ENCODE assay signal across 13 mouse cellular contexts in the genomic region with DNA sequence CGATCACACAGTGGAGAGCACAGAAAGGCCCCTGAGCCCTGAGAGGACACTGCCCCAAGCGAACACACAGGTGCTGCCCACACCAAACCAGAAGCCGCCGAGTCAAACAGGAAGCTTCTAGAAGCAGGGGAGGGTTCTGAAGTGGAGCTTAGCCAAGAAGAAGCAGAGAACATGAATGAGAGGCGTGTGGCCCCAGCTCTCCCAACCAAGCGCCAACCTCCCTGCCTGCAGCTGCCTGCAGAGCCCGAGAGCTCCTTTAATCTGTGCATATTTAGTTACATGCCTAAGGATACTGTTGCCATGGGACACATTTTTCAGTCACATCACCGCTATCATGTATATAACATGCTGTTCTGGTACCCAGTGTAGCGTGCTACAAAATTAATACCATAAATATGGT. TPM values are rescaled to one million over a fixed set of nuclear protein-coding genes. Genes with fewer than 3 reads are reported as not detected.
DNase-seq lines count a peak whose midpoint lies in the region; ATAC-seq and TF ChIP-seq lines count a peak whose summit lies in the region.
"Had no signal": no experiment of that assay in that cellular context is flagged by ENCODE, and none has a peak within 500 bp of the region (broad histone marks: within the 10 kb centered on the region; RNA-seq: fewer than 3 reads in every experiment).

No protein-coding gene starts in this region.

- no peaks in the 10 kb centered on the region for H3K9me3 ChIP-seq in hindbrain, embryonic 14.5 days (ENCODE audit: control insufficient read depth, low read length)
- H3K9me3 ChIP-seq in hindbrain, embryonic 16.5 days (ENCODE audit: control insufficient read depth, low read length): no peaks in the 10 kb centered on the region
- H3K9me3 ChIP-seq in embryonic facial prominence, embryonic 12.5 days: no peaks in the 10 kb centered on the region
- H3K9me3 ChIP-seq in neural tube, embryonic 15.5 days (replicated peaks): no peaks in the 10 kb centered on the region
- H3K9me3 ChIP-seq: limb, embryonic 12.5 days; neural tube, embryonic 12.5 days had no signal

- DNase-seq in hindbrain, embryonic 14.5 days (ENCODE audit: low spot score): no peak
- DNase-seq in ovary, postnatal 36 days (ENCODE audit: low spot score): peak; percentile 10
- DNase-seq in ovary, adult 18-20 months (ENCODE audit: low spot score): no peak
- DNase-seq in layer of hippocampus, adult 2 months (ENCODE audit: low spot score in 2 of 2): no peak
- no peak for DNase-seq in thymus, postnatal 25 days
- DNase-seq: gastrocnemius, postnatal 10 days; kidney, adult 11 months had no signal

- H3K4me2 ChIP-seq in hindbrain, embryonic 14.5 days (replicated peaks): no peak overlapping the region
- no peak overlapping the region for H3K4me2 ChIP-seq in hindbrain, embryonic 16.5 days (ENCODE audit: low read length)
- no peak overlapping the region for H3K4me2 ChIP-seq in embryonic facial prominence, embryonic 12.5 days (replicated peaks)
- no peak overlapping the region for H3K4me2 ChIP-seq in neural tube, embryonic 15.5 days
- H3K4me2 ChIP-seq: limb, embryonic 12.5 days; neural tube, embryonic 12.5 days had no signal

- H3K27me3 ChIP-seq in hindbrain, embryonic 14.5 days (ENCODE audit: control insufficient read depth, insufficient read depth, low read length): no peaks in the 10 kb centered on the region
- H3K27me3 ChIP-seq in hindbrain, embryonic 16.5 days (replicated peaks; ENCODE audit: control insufficient read depth, insufficient read depth, low read length): no peaks in the 10 kb centered on the region
- no peaks in the 10 kb centered on the region for H3K27me3 ChIP-seq in embryonic facial prominence, embryonic 12.5 days
- H3K27me3 ChIP-seq in neural tube, embryonic 15.5 days (replicated peaks): no peaks in the 10 kb centered on the region
- H3K27me3 ChIP-seq: limb, embryonic 12.5 days; neural tube, embryonic 12.5 days had no signal

- peaks cover 18% of the 10 kb centered on the region for H3K4me1 ChIP-seq in hindbrain, embryonic 14.5 days (replicated peaks; ENCODE audit: control insufficient read depth, insufficient read depth, low read length)
- H3K4me1 ChIP-seq in hindbrain, embryonic 16.5 days (ENCODE audit: control insufficient read depth, insufficient read depth, low read depth, low read length): peaks cover 29% of the 10 kb centered on the region
- H3K4me1 ChIP-seq in embryonic facial prominence, embryonic 12.5 days: peaks cover 30% of the 10 kb centered on the region; the same call in 1 of the 2 replicates
- H3K4me1 ChIP-seq in neural tube, embryonic 15.5 days: peaks cover 60% of the 10 kb centered on the region

- TF ChIP-seq CTCF in layer of hippocampus, adult 2 months (conservative IDR thresholded peaks at IDR 0.05): no peak

- ATAC-seq in hindbrain, embryonic 14.5 days (ENCODE audit: low FRiP score): no peak
- ATAC-seq in hindbrain, embryonic 16.5 days: no peak
- peak; percentile 29; the same call in 1 of the 2 replicates for ATAC-seq in embryonic facial prominence, embryonic 12.5 days (ENCODE audit: insufficient number of reproducible peaks, insufficient read depth, low FRiP score, low TSS enrichment)
- ATAC-seq in neural tube, embryonic 15.5 days (ENCODE audit: low FRiP score): peak; percentile 52

- H3K4me3 ChIP-seq in hindbrain, embryonic 14.5 days (replicated peaks; ENCODE audit: low read length): no peak overlapping the region
- H3K4me3 ChIP-seq in hindbrain, embryonic 16.5 days (ENCODE audit: low read length): no peak overlapping the region
- no peak overlapping the region for H3K4me3 ChIP-seq in embryonic facial prominence, embryonic 12.5 days
- no peak overlapping the region for H3K4me3 ChIP-seq in neural tube, embryonic 15.5 days (replicated peaks)
- no peak overlapping the region for H3K4me3 ChIP-seq in layer of hippocampus, adult 2 months
- H3K4me3 ChIP-seq: limb, embryonic 12.5 days; neural tube, embryonic 12.5 days had no signal

- 0 out of 2 replicates have a peak overlapping the region, but pooled peaks have one; percentile 10 for H3K9ac ChIP-seq in hindbrain, embryonic 14.5 days
- H3K9ac ChIP-seq in hindbrain, embryonic 16.5 days (ENCODE audit: low read depth, low read length): no peak overlapping the region
- H3K9ac ChIP-seq in embryonic facial prominence, embryonic 12.5 days: no peak overlapping the region
- H3K9ac ChIP-seq in neural tube, embryonic 15.5 days (replicated peaks): no peak overlapping the region
- H3K9ac ChIP-seq: limb, embryonic 12.5 days; neural tube, embryonic 12.5 days had no signal

- H3K27ac ChIP-seq in hindbrain, embryonic 14.5 days: no peak overlapping the region
- H3K27ac ChIP-seq in hindbrain, embryonic 16.5 days (ENCODE audit: low read depth, low read length): no peak overlapping the region
- H3K27ac ChIP-seq in embryonic facial prominence, embryonic 12.5 days: no peak overlapping the region; the same call in 1 of the 2 replicates
- peak overlapping the region; percentile 54; the same call in 1 of the 2 replicates for H3K27ac ChIP-seq in neural tube, embryonic 15.5 days (replicated peaks)
- H3K27ac ChIP-seq in layer of hippocampus, adult 2 months: no peak overlapping the region
- H3K27ac ChIP-seq: limb, embryonic 12.5 days; macrophage; neural tube, embryonic 12.5 days had no signal

- WGBS in hindbrain, embryonic 14.5 days: 57% methylated on average over 9 of the region's 9 CpGs
- WGBS in hindbrain, embryonic 16.5 days: 42% methylated on average over 9 of the region's 9 CpGs
- WGBS in embryonic facial prominence, embryonic 12.5 days: 46% methylated on average over 9 of the region's 9 CpGs
- WGBS in neural tube, embryonic 15.5 days: 45% methylated on average over 9 of the region's 9 CpGs

- H3K36me3 ChIP-seq in hindbrain, embryonic 14.5 days (replicated peaks; ENCODE audit: control insufficient read depth, insufficient read depth): no peaks in the 10 kb centered on the region
- H3K36me3 ChIP-seq in hindbrain, embryonic 16.5 days (ENCODE audit: control insufficient read depth, insufficient read depth, low read length): no peaks in the 10 kb centered on the region
- H3K36me3 ChIP-seq in embryonic facial prominence, embryonic 12.5 days: no peaks in the 10 kb centered on the region
- no peaks in the 10 kb centered on the region for H3K36me3 ChIP-seq in neural tube, embryonic 15.5 days
- H3K36me3 ChIP-seq: limb, embryonic 12.5 days; neural tube, embryonic 12.5 days had no signal

RNA-seq across cellular contexts. Expression of gene Mb21d2, which starts 58.6 kb away (rescaled TPM):
- polyA plus RNA-seq in hindbrain, embryonic 14.5 days (2014; fragmentation: Nextera tagmentation; extraction: Ambion mirVana): 19.5 and 23.0 TPM in 2 replicates
- 15.8 and 16.3 TPM in 2 replicates for polyA plus RNA-seq in hindbrain, embryonic 16.5 days (2015; fragmentation: Nextera tagmentation; extraction: Ambion mirVana)
- 10.4 and 10.8 TPM in 2 replicates for polyA plus RNA-seq in embryonic facial prominence, embryonic 12.5 days (2016; fragmentation: Nextera tagmentation; extraction: Ambion mirVana)
- polyA plus RNA-seq in neural tube, embryonic 15.5 days (2015; fragmentation: Nextera tagmentation; extraction: Ambion mirVana): 17.5 and 21.4 TPM in 2 replicates
- total RNA-seq in layer of hippocampus, adult 2 months (2021): 10 to 100 TPM; 22.6 to 23.0 TPM

Comparison
In these comparisons a context has a peak if more than half of its experiments do, and no peak if none do; other contexts are left out.
1. ATAC-seq: peak in embryonic facial prominence, embryonic 12.5 days (single experiment) and neural tube, embryonic 15.5 days (single experiment); none in hindbrain, embryonic 14.5 days (single experiment) and hindbrain, embryonic 16.5 days (single experiment).